ENCODE assay signal across 19 mouse cellular contexts in the genomic region with DNA sequence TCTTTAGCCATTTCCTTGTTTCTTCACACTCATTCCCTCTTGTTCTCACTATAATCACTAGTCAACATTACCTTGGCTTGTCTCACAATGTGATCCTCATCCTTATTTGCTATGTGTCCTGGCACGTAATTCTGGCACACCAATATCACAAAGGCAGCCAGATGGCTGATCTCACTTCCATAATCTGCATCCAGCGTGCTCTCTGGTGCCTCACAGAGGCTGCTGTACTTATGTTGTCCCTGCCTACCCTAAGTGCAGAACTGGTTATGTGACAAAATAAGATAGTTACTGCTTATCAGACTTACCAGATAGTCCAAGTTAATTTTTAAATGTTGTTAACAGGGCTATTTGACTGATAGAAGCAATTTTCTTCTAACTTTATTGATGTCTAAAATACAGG.
DNase-seq lines count a peak whose midpoint lies in the region; ATAC-seq and TF ChIP-seq lines count a peak whose summit lies in the region.
"Had no signal": no experiment of that assay in that cellular context is flagged by ENCODE, and none has a peak within 500 bp of the region (broad histone marks: within the 10 kb centered on the region; RNA-seq: fewer than 3 reads in every experiment).

No protein-coding gene starts in this region.

- H3K4me3 ChIP-seq in forebrain, embryonic 13.5 days = no peak overlapping the region
- H3K4me3 ChIP-seq in forebrain, embryonic 11.5 days (ENCODE audit: low read depth, low read length) = no peak overlapping the region
- no peak overlapping the region for H3K4me3 ChIP-seq in intestine, postnatal 0 days (ENCODE audit: low read depth, low read length)
- H3K4me3 ChIP-seq: gastrocnemius, adult 2 months; heart, embryonic 10.5 days; hindbrain, embryonic 15.5 days; liver, embryonic 13.5 days had no signal

- no peak overlapping the region for H3K4me2 ChIP-seq in forebrain, embryonic 13.5 days
- H3K4me2 ChIP-seq in forebrain, embryonic 11.5 days (ENCODE audit: low read depth, low read length, severe bottlenecking) = no peak overlapping the region
- H3K4me2 ChIP-seq in intestine, postnatal 0 days (replicated peaks; ENCODE audit: low read depth) = no peak overlapping the region
- H3K4me2 ChIP-seq: hindbrain, embryonic 15.5 days; liver, embryonic 13.5 days; midbrain, embryonic 11.5 days had no signal

- TF ChIP-seq POLR2A in brain, embryonic 14.5 days (IDR thresholded peaks at IDR 0.05; ENCODE audit: borderline replicate concordance, extremely low read depth, insufficient read depth, insufficient read length, poor library complexity, severe bottlenecking) = no peak

- H3K36me3 ChIP-seq in forebrain, embryonic 13.5 days (ENCODE audit: poor library complexity, severe bottlenecking) = no peaks in the 10 kb centered on the region
- H3K36me3 ChIP-seq in forebrain, embryonic 11.5 days (ENCODE audit: control insufficient read depth, insufficient read depth, low read length) = no peaks in the 10 kb centered on the region
- no peaks in the 10 kb centered on the region for H3K36me3 ChIP-seq in intestine, postnatal 0 days (ENCODE audit: control insufficient read depth, insufficient read depth)
- H3K36me3 ChIP-seq: heart, embryonic 10.5 days; hindbrain, embryonic 15.5 days; liver, embryonic 13.5 days had no signal

- H3K9ac ChIP-seq in forebrain, embryonic 13.5 days = no peak overlapping the region
- H3K9ac ChIP-seq in forebrain, embryonic 11.5 days (ENCODE audit: low read length) = no peak overlapping the region
- no peak overlapping the region for H3K9ac ChIP-seq in intestine, postnatal 0 days (ENCODE audit: low read depth, low read length)
- H3K9ac ChIP-seq: hindbrain, embryonic 15.5 days; liver, embryonic 13.5 days had no signal

- H3K27ac ChIP-seq in forebrain, embryonic 13.5 days = no peak overlapping the region
- H3K27ac ChIP-seq in forebrain, embryonic 11.5 days (ENCODE audit: low read depth, low read length) = no peak overlapping the region
- no peak overlapping the region for H3K27ac ChIP-seq in intestine, postnatal 0 days (ENCODE audit: low read depth, low read length)
- H3K27ac ChIP-seq: gastrocnemius, adult 2 months; heart, embryonic 10.5 days; hindbrain, embryonic 15.5 days; liver, embryonic 13.5 days; stomach, postnatal 0 days had no signal

- TF ChIP-seq CTCF in brain, embryonic 14.5 days (IDR thresholded peaks at IDR 0.05; ENCODE audit: borderline replicate concordance, extremely low read depth, insufficient read depth, insufficient read length) = no peak
- peak; percentile 47 for TF ChIP-seq CTCF in intestine, postnatal 0 days (IDR thresholded peaks at IDR 0.05; ENCODE audit: low read depth)

- H3K4me1 ChIP-seq in forebrain, embryonic 13.5 days = no peaks in the 10 kb centered on the region
- no peaks in the 10 kb centered on the region for H3K4me1 ChIP-seq in forebrain, embryonic 11.5 days (replicated peaks; ENCODE audit: control insufficient read depth, insufficient read depth, low read length)
- H3K4me1 ChIP-seq in intestine, postnatal 0 days (replicated peaks; ENCODE audit: control insufficient read depth, insufficient read depth, low read length) = no peaks in the 10 kb centered on the region
- H3K4me1 ChIP-seq: heart, embryonic 10.5 days; hindbrain, embryonic 15.5 days; liver, embryonic 13.5 days had no signal

- WGBS in forebrain, embryonic 13.5 days = 64% methylated on average over 2 of the region's 2 CpGs
- WGBS in forebrain, embryonic 11.5 days = 84% methylated on average over 2 of the region's 2 CpGs
- 36% methylated on average over 2 of the region's 2 CpGs for WGBS in intestine, postnatal 0 days

- no peak for DNase-seq in forebrain, embryonic 11.5 days (ENCODE audit: low spot score)
- DNase-seq in layer of hippocampus, adult 9-11 months = peak; percentile 3
- no peak for DNase-seq in layer of hippocampus, adult 8-10 months (ENCODE audit: low spot score in 2 of 2)
- peak; percentile 72 for DNase-seq in brain, embryonic 14.5 days (ENCODE audit: low read depth)
- DNase-seq in adrenal gland, adult 2 months = no peak
- DNase-seq: cerebellum, adult 9-10 months; gastrocnemius, adult 2 months; kidney, adult 18-20 months; kidney, postnatal 4 days; liver, embryonic 13.5 days; lung, adult 2 months; lung, postnatal 14 days had no signal

- ATAC-seq in forebrain, embryonic 13.5 days = peak; percentile 75; the same call in 1 of the 2 replicates
- no peak for ATAC-seq in forebrain, embryonic 11.5 days (replicated peaks; ENCODE audit: low FRiP score)
- no peak for ATAC-seq in intestine, postnatal 0 days
- ATAC-seq: Patski had no signal

- H3K9me3 ChIP-seq in forebrain, embryonic 13.5 days (replicated peaks) = no peaks in the 10 kb centered on the region
- no peaks in the 10 kb centered on the region for H3K9me3 ChIP-seq in forebrain, embryonic 11.5 days (ENCODE audit: control insufficient read depth, low read length)
- H3K9me3 ChIP-seq in intestine, postnatal 0 days (ENCODE audit: control insufficient read depth) = no peaks in the 10 kb centered on the region
- H3K9me3 ChIP-seq: heart, embryonic 10.5 days; hindbrain, embryonic 15.5 days; liver, embryonic 13.5 days had no signal

- no peaks in the 10 kb centered on the region for H3K27me3 ChIP-seq in forebrain, embryonic 13.5 days
- H3K27me3 ChIP-seq in forebrain, embryonic 11.5 days (ENCODE audit: control insufficient read depth, insufficient read depth, low read length) = no peaks in the 10 kb centered on the region
- no peaks in the 10 kb centered on the region for H3K27me3 ChIP-seq in intestine, postnatal 0 days (replicated peaks; ENCODE audit: control insufficient read depth, insufficient read depth, low read length)
- H3K27me3 ChIP-seq: hindbrain, embryonic 15.5 days; liver, embryonic 13.5 days; Patski had no signal

Comparison
In these comparisons a context has a peak if more than half of its experiments do, and no peak if none do; other contexts are left out.
1. DNase-seq: peak in layer of hippocampus, adult 9-11 months (single experiment) and brain, embryonic 14.5 days (single experiment); none in forebrain, embryonic 11.5 days (single experiment), layer of hippocampus, adult 8-10 months (0 of 2) and adrenal gland, adult 2 months (single experiment).